Mouse (Mus musculus) midbrain, embryonic 14.5 days (tissue): ENCODE results near the gene Ddi2. TPM values are rescaled to one million over a fixed set of nuclear protein-coding genes. Genes with fewer than 3 reads are reported as not detected.

ENCODE experiments used
- ATAC-seq: fragments of 200-750 bp; cut with Nextera tagmentation; 2 replicates; pipeline ENCODE4 v1.8.0; 2017; ENCODE audit warnings: moderate number of reproducible peaks, moderate library complexity; ENCODE audit not compliant: low FRiP score, low TSS enrichment
- DNase-seq: peaks from one replicate; pipeline ENCODE4 v3.0.0-alpha.2; 2015
- H3K27ac ChIP-seq: fragments of 300-500 bp; sonication (generic); replicated peaks from 2 replicates; pipeline ENCODE4 v1.5.1; 2014; ENCODE audit warnings: mild to moderate bottlenecking, low read depth, low read length, moderate library complexity
- H3K27me3 ChIP-seq: fragments of 300-500 bp; sonication (generic); 2 replicates; pipeline ENCODE4 v1.6.1; 2014; ENCODE audit warnings: low read length, control low read depth, mixed read lengths; ENCODE audit not compliant: control insufficient read depth, insufficient read depth
- H3K36me3 ChIP-seq: fragments of 300-500 bp; sonication (generic); 2 replicates; pipeline ENCODE4 v1.6.1; 2014; ENCODE audit warnings: low read length, control low read depth; ENCODE audit not compliant: control insufficient read depth, insufficient read depth
- H3K4me1 ChIP-seq: fragments of 300-500 bp; sonication (generic); 2 replicates; pipeline ENCODE4 v1.6.1; 2014; ENCODE audit warnings: mild to moderate bottlenecking, antibody characterized with exemption, low read length, control low read depth; ENCODE audit not compliant: control insufficient read depth, insufficient read depth
- H3K4me2 ChIP-seq: fragments of 300-500 bp; sonication (generic); 2 replicates; pipeline ENCODE4 v1.6.1; 2014; ENCODE audit warnings: mild to moderate bottlenecking, low read length, moderate library complexity
- H3K4me3 ChIP-seq: fragments of 300-500 bp; sonication (generic); replicated peaks from 2 replicates; pipeline ENCODE4 v1.5.1; 2014; ENCODE audit warnings: low read depth, low read length
- H3K9ac ChIP-seq: fragments of 300-500 bp; sonication (generic); replicated peaks from 2 replicates; pipeline ENCODE4 v1.6.1; 2014; ENCODE audit warnings: mild to moderate bottlenecking, low read length, moderate library complexity
- H3K9me3 ChIP-seq: fragments of 300-500 bp; sonication (generic); 2 replicates; pipeline ENCODE4 v1.6.1; 2016; ENCODE audit warnings: low read length, control low read depth, mixed read lengths; ENCODE audit not compliant: control insufficient read depth
- WGBS: fragments of 180-500 bp; shearing (Covaris S2); extraction: QIAGEN DNeasy Blood & Tissue Kit; methylation state at CpG from one replicate; pipeline ENCODE4 v1.1.7; 2014; 5-methylcytosine and 5-hydroxymethylcytosine counted together
- polyA plus RNA-seq: library from polyadenylated mRNA; unstranded; fragments of >200 nt; fragmentation: Nextera tagmentation; extraction: Ambion mirVana; gene quantifications from 2 replicates; pipeline ENCODE4 v1.2.1, GENCODE M21; 2014

Ddi2 gene
- polyA plus RNA-seq, 1 experiment from 2014 or later, result 12.9 TPM

GRCm38 (mm10) chr4:141731766-141732165, 8.5 kb upstream of the Ddi2 start:
- H3K9me3 ChIP-seq, result no peaks in the 10 kb centered on the region
- WGBS, result 86% methylated on average over 5 of the region's 5 CpGs
- H3K9ac ChIP-seq, result no peak overlapping the region
- no peak for ATAC-seq
- 0 out of 2 replicates have a peak, but pooled peaks cover 4% of the 10 kb centered on the region for H3K4me1 ChIP-seq
- DNase-seq, result no peak
- no peak overlapping the region for H3K27ac ChIP-seq
- no peak overlapping the region for H3K4me3 ChIP-seq
- no peaks in the 10 kb centered on the region for H3K36me3 ChIP-seq
- H3K4me2 ChIP-seq, result no peak overlapping the region
- H3K27me3 ChIP-seq, result no peaks in the 10 kb centered on the region

GRCm38 (mm10) chr4:141730401-141730800, 7.2 kb upstream of the Ddi2 start:
- no peak overlapping the region for H3K4me3 ChIP-seq
- H3K4me1 ChIP-seq, result 0 out of 2 replicates have a peak, but pooled peaks cover 4% of the 10 kb centered on the region
- no peak for DNase-seq
- 86% methylated on average over 13 of the region's 13 CpGs for WGBS
- H3K27me3 ChIP-seq, result no peaks in the 10 kb centered on the region
- no peak overlapping the region for H3K27ac ChIP-seq
- no peak for ATAC-seq
- no peaks in the 10 kb centered on the region for H3K9me3 ChIP-seq
- H3K9ac ChIP-seq, result no peak overlapping the region
- H3K36me3 ChIP-seq, result no peaks in the 10 kb centered on the region
- no peak overlapping the region for H3K4me2 ChIP-seq

- H3K9me3 ChIP-seq, result no peaks in the 10 kb centered on the region
- ATAC-seq, result no peak
- H3K9ac ChIP-seq, result no peak overlapping the region
- DNase-seq, result no peak
- WGBS, result 79% methylated on average over 3 of the region's 3 CpGs
- no peak overlapping the region for H3K27ac ChIP-seq
- no peaks in the 10 kb centered on the region for H3K36me3 ChIP-seq
- no peak overlapping the region for H3K4me2 ChIP-seq
- H3K4me1 ChIP-seq, result 0 out of 2 replicates have a peak, but pooled peaks cover under 1% of the 10 kb centered on the region
- H3K4me3 ChIP-seq, result no peak overlapping the region
- no peaks in the 10 kb centered on the region for H3K27me3 ChIP-seq
Observed at GRCm38 (mm10) chr4:141729266-141729665, 6.0 kb upstream of the Ddi2 start.

- Histone ChIP-seq H3K36me3 (no peaks in the 10 kb centered on the region), H3K4me3 (no peak overlapping the region), H3K9ac (no peak overlapping the region), H3K27ac (no peak overlapping the region), H3K27me3 (no peaks in the 10 kb centered on the region), H3K4me1 (peaks cover 13% of the 10 kb centered on the region), H3K4me2 (no peak overlapping the region), H3K9me3 (no peaks in the 10 kb centered on the region)
- no peak for ATAC-seq
- DNase-seq, result no peak
- 70% methylated on average over 3 of the region's 3 CpGs for WGBS
Observed at GRCm38 (mm10) chr4:141725738-141726137, 2.5 kb upstream of the Ddi2 start.

GRCm38 (mm10) chr4:141725277-141725676, 2.1 kb upstream of the Ddi2 start:
- no peak for ATAC-seq

GRCm38 (mm10) chr4:141724594-141724993, 1.4 kb upstream of the Ddi2 start:
- WGBS, result 64% methylated on average over 11 of the region's 11 CpGs
- Histone ChIP-seq H3K4me2 (no peak overlapping the region), H3K27ac (no peak overlapping the region), H3K4me3 (no peak overlapping the region), H3K9ac (no peak overlapping the region), H3K27me3 (no peaks in the 10 kb centered on the region), H3K9me3 (no peaks in the 10 kb centered on the region), H3K36me3 (no peaks in the 10 kb centered on the region), H3K4me1 (peaks cover 13% of the 10 kb centered on the region)
- no peak for DNase-seq
- no peak for ATAC-seq

More at GRCm38 (mm10) chr4:141725277-141725676, 2.1 kb upstream of the Ddi2 start:
- Histone ChIP-seq H3K9me3 (no peaks in the 10 kb centered on the region), H3K27me3 (no peaks in the 10 kb centered on the region), H3K4me3 (no peak overlapping the region), H3K4me1 (peaks cover 13% of the 10 kb centered on the region), H3K36me3 (no peaks in the 10 kb centered on the region), H3K27ac (no peak overlapping the region), H3K9ac (no peak overlapping the region), H3K4me2 (no peak overlapping the region)
- WGBS, result 82% methylated on average over 5 of the region's 5 CpGs
- no peak for DNase-seq

- peak overlapping the region; percentile 90 for H3K4me2 ChIP-seq
- no peaks in the 10 kb centered on the region for H3K36me3 ChIP-seq
- peaks cover 13% of the 10 kb centered on the region for H3K4me1 ChIP-seq
- H3K9me3 ChIP-seq, result no peaks in the 10 kb centered on the region
- peak overlapping the region; percentile 89; the same call in 1 of the 2 replicates for H3K27ac ChIP-seq
- DNase-seq, result peak; percentile 51
- no peaks in the 10 kb centered on the region for H3K27me3 ChIP-seq
- H3K4me3 ChIP-seq, result peak overlapping the region; percentile 98
- ATAC-seq, result peak; percentile 77; the same call in 1 of the 2 replicates
- WGBS, result 7% methylated on average over 13 of the region's 13 CpGs
- peak overlapping the region; percentile 92 for H3K9ac ChIP-seq
Observed at GRCm38 (mm10) chr4:141723673-141724068, 452 bp upstream of the Ddi2 start.

- peak overlapping the region; percentile 98 for H3K4me3 ChIP-seq
- peaks cover 2% of the 10 kb centered on the region; the same call in 1 of the 2 replicates for H3K36me3 ChIP-seq
- no peak for DNase-seq
- 83% methylated on average over 6 of the region's 6 CpGs for WGBS
- H3K27ac ChIP-seq, result no peak overlapping the region
- H3K4me1 ChIP-seq, result peaks cover 13% of the 10 kb centered on the region
- no peaks in the 10 kb centered on the region for H3K27me3 ChIP-seq
- peak overlapping the region; percentile 90 for H3K4me2 ChIP-seq
- no peaks in the 10 kb centered on the region for H3K9me3 ChIP-seq
- no peak for ATAC-seq
- peak overlapping the region; percentile 92; the same call in 1 of the 2 replicates for H3K9ac ChIP-seq
Observed at GRCm38 (mm10) chr4:141721961-141722360, 1.3 kb downstream of the Ddi2 start.

- Histone ChIP-seq H3K27ac (no peak overlapping the region), H3K9ac (no peak overlapping the region), H3K36me3 (peaks cover 4% of the 10 kb centered on the region; the same call in 1 of the 2 replicates), H3K27me3 (no peaks in the 10 kb centered on the region), H3K4me1 (peaks cover 13% of the 10 kb centered on the region), H3K9me3 (no peaks in the 10 kb centered on the region), H3K4me2 (peak overlapping the region; percentile 90; the same call in 1 of the 2 replicates), H3K4me3 (no peak overlapping the region)
- DNase-seq, result no peak
- no peak for ATAC-seq
- 86% methylated on average over 6 of the region's 6 CpGs for WGBS
Observed at GRCm38 (mm10) chr4:141720761-141721523, 2.3 kb downstream of the Ddi2 start.
